Mouse (Mus musculus) ovary, postnatal 36 days (tissue): ENCODE results near the gene Haus5.
A peak's percentile ranks its signal among the peaks of the same experiment; 100 is the strongest.

ENCODE experiments used
- DNase-seq: peaks from one replicate; pipeline ENCODE4 v3.0.0; 2022; ENCODE audit warnings: low spot score, mixed read lengths

The Haus5 gene

DNA sequence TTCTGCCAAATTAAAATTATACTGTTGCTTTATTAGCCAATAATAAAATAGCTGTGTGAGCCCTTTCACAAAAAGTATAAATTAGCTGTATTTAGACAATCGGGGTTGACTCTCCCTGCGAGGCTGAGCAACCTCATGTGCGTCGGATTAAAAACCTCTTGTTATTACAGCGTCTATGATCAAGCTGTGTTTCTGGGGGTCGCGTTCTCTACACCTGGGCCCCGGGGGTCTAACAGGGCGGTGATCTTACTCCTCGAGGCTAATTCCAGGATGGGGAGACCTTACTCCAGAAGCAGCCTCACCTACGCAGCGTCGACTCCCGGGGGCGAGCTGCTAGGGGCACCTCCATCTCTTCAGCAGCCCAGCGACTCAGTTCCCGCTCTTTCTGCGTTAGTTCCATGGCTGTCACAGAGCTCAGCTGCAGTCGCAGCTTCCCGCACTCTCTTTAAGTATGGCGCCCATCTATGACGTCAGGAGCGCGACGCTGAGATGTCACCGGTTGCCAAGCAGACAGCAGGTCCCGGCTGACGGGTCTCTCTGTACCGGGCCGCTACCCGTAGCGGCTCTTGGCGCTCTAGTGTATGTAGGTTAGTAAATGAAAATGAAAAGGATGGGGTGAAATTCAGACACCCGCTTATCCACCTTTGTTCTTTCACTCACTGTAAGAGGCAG, at the start of gene Haus5:
TSS of gene Haus5 (minus strand) at position 466 of the 672 bp plus-strand sequence.
- peak; percentile 86 for DNase-seq

DNA sequence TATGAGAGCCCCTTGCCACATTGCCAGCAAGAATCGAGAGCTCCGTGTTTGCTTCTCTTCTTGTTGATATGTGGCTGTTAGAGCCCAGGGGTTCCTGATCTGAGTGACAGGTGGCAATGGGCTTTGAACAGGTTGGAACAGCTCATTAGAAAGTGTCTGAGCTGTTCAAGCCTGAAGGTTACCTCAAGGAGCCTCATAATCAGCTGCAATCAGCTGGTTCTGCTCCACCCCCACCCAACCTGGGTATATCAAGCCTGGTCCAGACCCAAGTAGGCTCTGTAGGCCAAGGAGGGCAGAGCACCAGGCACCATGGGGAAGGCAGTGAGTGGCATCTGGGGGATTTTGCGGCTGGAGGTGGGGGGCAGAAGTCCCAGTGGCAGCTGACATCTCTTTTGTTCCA, 47.1 kb upstream of the Haus5 start, which contains the start of gene Atp4a:
TSS of gene Atp4a (plus strand) at position 268 of the 400 bp plus-strand sequence.
- no peak for DNase-seq

DNA sequence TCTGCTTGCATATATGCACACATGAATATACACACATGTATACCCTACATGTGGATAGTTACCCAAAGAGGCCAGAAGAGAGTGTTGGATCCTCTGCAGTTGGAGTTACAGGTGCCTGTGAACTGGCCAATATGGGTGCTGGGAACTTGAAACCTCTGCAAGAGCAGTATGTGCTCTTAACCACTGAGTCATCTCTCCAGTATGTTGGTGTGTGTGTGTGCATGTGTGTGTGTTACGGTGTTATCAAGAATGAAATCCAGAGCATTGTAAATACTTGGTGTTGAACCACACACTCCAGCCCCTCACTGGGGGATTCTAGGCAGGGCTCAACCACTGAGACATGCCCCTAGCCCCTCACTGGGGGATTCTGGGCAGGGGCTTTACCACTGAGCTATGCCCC, 42.6 kb upstream of the Haus5 start:
- DNase-seq: no peak

DNA sequence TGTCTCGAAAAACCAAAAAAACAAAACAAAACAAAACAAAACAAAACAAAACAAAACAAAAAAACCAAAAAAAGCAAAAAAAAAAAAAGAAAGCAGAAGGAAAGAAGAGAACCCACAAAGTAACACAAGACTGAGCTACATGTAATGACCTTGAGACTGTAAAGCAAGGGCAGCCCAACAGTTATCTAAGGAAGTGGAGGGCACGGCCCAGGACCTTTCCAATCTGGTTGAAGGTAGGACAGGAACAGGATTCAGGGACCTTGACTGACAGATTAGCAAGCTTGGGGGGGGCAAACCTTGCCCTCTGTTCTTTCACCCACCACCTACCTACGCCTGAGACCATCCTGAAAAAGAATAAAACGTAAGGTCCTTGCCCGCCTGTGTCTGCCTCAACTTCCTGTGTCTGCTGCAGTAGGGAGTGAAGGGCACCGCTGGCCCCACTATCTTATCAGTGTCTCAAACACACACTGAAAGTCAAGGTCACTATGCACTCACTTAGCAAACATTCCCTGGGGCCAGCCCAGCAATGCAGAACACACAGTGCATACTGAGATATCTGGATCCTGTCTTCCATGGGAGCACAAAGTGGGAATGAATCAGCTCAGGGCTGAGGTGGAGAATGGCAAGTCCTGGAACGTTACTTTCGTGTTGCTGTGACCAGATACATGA, 41.6 kb upstream of the Haus5 start:
- DNase-seq: peak; percentile 50

DNA sequence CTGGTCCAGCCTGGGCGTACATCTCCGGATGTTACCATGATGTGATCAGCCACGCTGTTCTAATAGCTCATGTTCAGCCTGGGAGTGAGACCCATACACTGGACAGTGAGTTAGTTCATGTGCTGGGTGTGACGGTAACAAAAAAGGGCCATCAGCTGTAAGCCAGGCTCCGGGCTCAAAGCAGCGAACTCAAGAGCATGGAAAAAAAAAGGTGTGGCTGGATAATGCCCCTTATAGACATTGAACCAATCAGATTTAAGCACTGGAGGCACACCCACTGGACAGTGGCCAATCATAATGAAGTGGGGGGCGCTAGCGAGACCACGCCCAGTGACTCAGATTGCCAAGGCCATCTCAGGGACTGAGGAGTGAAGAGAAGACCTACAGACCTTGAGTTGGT, 33.8 kb upstream of the Haus5 start, which contains the start of gene 2200002J24Rik:
TSS of gene 2200002J24Rik (plus strand) at position 338 of the 400 bp plus-strand sequence.
- DNase-seq: peak; percentile 65

DNA sequence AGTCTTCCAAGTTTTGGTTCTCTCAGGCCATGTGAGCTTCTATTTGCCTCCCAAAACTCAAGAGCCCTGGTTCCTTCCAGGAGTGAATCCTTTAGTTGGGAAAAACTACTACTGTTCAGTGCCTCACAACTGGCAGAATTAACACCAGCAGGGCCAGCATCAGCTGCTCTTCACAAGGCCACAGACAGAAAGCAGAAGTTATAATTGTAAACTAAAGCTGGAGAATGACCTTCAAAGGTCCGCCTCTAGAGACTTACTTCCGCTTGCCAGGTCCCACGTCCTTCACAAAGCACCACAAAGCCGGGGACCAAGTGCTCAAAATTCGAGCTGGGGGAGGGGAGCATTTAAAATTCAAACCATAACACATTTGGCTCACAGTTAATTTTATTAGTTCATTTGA, 33.3 kb upstream of the Haus5 start:
- peak; percentile 30 for DNase-seq

DNA sequence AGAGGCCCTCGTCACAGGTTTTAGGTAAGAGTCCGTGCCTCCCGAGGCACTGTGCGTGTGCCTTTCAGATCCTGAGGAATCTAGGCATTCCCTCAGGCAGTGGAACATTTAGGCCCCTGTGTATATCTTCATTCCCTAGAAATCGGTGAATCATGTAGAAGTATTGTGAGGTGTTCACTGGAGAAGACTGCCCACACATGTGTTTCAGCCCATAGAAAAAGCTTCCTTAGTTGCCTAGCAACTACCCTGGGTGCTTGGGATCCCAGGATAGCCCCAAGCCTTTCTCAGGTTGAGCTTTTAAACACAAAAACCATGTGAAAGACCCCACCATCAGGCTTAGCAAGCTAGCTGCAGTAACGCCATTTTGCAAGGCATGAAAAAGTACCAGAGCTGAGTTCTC, 23.5 kb upstream of the Haus5 start:
- DNase-seq: no peak

DNA sequence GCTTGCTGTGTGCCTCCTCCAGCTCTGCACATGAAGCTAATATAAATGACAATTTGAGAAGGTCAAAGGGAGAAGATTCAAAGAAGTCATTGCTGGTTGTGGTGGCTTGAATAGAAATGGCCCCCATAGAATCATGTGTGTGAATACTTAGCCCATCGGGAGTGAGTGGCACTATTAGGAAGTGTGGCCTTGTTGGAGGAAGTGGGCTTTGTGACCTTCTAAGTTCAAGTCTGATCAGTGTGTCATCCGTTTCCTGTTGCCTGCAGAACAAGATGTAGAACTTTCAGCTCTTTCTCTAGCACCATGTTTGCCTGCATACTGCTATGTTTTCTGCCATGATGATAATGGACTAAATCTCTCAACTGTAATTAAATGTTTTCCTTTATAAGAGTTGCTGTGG, 18.6 kb upstream of the Haus5 start:
- no peak for DNase-seq

DNA sequence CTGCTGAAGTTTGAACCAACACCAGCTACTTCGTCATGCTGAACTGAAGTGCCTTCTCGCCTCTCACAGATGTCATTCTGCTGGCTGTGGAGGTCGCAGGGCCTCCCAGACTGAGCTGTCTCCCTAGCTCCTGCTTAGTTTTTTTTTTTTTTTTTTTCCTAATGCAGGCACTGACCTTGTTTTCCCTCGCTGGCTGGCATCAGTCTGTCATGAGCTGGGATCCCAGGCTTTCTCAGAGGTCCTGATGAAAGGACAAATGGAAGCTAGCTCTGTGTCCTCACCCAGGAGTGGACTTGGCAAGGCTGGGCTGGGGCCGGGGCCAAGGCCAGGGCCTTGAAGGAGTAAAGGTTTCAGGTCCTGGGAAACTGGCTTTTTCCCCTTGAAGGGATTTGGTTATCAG, 17.1 kb upstream of the Haus5 start:
- DNase-seq: peak; percentile 37

DNA sequence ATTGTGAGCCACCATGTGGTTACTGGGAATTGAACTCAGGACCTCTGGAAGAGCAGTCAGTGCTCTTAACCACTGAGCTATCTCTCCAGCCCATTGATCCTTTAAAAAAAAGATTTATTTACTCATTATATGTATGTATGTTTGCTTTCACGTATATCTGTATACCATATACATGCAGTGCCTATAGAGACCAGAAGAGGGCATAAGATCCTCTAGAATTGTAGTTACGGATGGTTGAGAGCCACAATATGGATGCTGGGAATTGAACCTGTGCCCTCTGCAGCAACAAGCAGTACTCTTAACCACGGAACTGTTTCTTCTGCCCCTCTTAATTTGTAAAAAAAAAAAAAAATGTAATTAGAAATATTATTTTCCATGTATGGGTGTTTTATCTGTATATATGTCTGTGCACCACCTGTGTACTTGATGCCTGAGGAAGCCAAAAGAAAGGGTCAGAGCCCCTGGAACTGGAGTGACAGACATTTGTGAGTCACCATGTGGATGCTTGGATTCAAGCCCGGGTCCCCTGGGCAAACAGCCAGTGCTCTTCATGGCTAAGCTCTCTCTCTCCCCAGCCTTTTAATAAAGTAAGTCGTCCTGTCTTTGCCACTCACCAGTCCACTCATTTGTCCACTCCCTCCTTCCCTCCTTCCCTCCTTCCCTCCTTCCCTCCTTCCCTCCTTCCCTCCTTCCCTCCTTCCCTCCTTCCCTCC, 13.6 kb upstream of the Haus5 start:
- peak; percentile 15 for DNase-seq

DNA sequence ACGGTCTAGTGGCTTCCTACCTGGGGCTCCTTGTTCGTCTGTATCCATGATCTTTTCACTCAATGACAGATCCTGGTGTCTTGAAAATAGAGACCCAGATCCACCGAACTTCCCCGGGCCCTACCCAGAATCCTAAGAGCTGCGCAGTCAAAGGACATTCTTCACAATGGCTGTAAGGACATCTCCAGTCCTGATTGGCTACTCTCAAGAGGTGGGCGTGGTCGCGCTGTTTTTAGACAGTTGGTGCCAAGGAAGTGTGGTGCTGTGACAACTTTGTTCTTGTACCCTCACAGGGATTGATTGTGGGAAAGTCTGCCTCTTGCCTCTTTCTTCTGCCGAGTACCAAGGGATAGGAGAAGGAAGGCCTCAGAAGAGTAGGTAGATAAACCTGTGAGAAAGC, 6.7 kb upstream of the Haus5 start, which contains the start of gene Pmis2:
TSS of gene Pmis2 (minus strand) at position 126 of the 400 bp plus-strand sequence.
- no peak for DNase-seq

DNA sequence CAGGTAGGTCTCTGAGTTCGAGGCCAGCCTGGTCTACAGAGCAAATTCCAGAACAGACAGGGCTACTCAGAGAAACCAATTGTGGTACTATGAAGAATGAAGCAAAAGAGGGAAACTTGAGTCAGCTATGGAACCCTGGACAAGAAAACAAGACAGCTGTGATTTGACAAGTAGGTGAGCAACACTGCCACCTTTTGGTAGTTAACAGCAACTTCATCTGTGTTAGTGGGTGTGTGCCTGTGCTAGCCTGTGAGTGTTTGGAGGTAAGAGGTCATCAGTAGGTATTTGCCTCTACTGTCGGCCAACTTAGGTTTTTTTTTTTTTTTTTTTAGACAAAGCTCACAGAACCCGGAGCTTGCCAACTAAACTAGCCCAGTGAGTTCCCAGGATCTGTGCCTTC, 4.4 kb upstream of the Haus5 start:
- DNase-seq: no peak

DNA sequence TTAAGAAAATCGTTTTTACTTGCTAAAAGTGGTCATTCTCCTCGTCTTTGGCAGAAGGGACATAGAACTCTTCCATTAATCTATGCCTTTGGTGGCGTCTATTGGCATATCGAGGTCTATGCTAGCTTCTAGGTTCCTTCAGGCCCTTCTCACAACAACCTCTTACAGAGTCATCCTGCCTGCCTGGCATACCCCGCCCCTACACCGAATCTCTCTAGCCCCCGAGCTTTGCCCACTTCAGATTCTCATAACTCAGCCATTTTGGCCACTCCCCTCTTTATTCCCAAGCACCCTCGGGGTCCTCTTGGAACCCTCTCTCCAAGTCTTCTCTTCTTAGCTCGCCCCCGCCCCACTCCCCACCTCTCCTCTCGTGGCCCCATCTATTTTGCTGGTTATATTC, 527 bp upstream of the Haus5 start:
- no peak for DNase-seq

DNA sequence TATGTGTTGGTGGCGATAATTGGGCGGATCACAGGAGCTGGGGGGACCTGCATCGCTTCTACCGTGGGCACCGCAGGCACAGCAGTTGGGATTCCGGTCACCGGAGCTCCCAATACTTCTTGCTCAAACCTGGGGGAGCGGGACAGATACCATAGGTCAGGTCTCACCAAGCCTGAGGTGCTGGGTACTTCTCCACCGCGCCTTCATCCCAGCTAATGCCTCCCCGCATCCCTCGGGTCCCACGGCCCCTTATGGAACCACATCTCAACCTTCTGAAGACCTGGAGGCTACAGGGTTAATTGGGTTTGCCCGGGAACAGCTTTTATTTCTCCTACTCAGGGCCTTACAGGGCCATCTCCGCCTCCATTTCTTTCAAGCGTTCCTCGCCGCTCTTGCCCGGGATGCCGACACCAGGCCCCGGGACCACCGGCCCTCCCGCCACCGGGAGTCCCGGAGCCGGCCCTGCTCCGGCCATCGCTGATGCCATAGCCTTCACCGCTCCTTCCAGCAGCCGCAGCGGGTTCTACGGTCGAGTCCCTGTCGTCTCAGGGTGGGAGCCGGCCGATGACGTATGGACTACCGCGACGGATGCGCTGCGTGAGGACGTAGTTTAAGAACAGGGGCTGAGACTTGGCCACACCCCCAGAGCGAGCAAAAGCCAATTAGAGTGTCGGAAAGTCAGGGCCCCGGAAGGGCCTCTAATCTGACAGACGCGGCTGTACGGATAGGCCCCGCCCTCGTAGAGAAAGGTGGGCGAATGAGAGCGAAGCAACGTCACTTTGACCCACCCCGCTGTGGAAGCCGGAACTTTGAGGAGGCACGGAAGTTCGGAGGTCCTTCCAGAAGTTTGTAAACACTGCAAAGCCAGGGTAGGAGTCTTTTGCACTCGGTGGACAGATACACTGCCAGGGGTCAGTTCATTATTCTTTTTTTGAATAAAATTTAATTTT, 14.9 kb downstream of the Haus5 start, which contains the start of gene Rbm42:
TSS of gene Rbm42 (minus strand) at position 727 of the 950 bp plus-strand sequence.
- DNase-seq: peak; percentile 96

DNA sequence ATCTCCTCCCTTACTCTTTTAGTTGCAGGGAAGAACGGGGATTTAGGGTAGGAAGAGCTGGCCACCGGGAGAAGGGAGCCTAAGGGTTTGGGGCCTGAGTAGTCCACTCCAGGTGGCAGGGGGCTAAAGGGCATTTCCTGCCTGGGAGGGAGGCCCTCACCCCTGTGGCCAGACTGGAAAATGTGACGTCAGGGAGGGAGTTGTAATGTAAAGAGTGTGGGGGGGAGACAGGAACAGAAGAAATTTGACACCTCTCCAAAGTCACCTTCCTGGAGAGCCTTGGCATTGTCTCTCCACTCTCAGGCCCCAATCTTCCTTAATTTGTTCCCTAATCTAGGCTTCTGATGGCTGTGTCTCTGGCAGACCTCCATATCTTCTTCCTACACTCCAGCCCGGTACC, 25.7 kb downstream of the Haus5 start:
- no peak for DNase-seq

DNA sequence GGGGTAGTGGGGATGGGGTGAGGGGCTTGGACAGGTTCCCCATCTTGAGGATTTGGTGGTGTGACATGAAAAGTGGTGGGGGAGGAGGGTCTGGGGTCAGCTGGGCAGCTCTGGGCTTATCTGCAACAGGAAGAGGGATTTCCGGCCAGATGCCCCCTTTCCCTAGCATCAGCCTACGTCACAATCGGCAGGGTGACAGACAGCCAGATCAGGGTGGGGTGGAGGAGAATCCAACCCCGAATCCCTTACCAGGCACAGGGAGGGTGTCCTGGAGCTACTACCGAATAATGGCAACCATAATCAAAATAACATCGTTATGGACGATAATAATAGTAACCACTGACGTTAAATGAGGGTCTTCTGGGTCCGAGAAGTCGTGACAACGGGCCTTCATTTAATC, 28.4 kb downstream of the Haus5 start:
- no peak for DNase-seq

DNA sequence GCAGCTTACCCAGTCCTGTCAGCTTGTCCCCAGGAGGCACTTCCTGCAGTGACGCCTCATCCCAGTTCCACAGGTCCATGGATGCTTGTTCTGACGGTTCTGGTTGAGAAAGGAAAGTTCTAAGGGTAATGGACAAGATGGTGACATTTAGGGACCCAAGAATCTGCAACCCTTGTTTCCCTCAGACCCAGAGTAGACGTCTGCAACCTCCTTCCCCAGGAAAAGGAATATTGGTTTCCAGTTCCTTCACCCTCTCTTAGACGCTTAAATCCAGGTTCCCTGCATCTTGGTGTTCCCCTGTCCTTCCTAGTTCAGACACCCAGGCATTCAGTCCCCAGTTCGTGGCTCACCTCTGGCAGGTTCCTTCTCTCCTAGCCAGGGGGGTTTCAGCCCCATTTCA, 29.0 kb downstream of the Haus5 start, which contains the start of gene Etv2:
TSS of gene Etv2 (minus strand) at position 101 of the 400 bp plus-strand sequence.
- DNase-seq: no peak

DNA sequence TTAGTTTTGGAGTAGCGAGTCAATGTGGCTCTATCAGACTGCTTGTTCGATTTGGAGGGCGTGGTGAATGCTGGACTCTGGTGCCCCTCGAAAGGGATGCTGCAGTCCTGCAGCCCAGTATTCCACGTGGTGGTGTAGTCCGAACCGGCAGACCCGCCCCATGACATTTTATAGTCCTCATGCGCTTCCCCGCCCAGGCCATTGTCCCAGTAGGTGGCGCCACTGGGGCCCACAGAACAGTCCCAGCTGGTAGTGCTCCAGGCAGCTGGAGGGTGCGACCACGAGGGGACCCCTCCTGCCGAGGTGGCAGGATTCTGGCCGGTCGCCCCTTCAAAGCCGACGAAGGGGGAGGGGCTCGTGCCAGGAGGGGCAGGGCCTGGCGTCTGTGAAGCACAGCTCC, 30.2 kb downstream of the Haus5 start:
- peak; percentile 48 for DNase-seq

DNA sequence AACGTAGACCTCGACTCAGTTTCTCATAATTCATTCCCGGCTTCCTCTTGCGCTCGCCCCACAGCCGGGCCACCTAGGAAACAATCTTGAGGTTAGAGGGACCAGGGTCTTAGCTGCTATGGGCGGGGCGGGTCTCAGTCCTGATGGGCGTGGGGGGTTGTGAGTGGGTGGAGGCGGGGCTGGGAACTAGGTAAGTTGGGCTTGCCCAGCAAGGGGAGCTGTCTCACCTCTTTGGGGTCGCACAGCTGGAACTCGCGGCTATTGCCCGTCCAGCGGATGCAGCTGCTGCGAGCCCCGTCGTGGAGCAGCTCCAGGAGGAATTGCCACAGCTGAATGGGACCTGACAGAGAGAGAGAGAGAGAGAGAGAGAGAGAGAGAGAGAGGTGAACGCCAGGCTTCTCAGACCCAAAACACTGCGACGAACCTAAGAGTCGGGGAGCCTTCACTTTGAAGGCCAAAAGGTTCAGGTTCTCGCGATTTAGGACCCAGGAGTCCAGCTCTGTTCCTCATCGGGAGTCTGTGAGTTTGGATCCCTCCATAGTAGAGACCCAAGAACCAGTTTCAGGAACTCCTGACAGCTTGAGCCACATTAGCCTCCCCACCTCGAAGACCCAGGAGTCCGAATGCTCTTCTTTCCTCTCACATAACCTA, 30.9 kb downstream of the Haus5 start:
- no peak for DNase-seq

DNA sequence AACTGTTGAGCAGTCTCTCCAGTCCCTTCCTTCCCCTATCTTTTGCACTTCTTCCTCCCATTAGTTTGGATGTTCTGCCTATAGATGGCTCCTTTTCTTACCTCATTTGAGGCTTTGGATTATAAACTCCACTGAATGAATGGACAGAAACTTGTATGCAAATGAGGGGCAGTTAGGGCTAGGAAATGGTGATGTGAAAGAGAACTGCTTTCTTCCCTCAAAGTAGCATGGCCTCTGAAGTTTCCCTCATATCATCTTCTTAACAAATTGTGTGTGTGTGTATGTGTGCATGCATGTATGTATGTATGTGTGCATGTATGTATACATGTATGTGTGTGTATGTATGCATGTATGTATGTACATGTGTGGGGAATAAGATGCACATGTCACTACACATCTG, 35.8 kb downstream of the Haus5 start:
- DNase-seq: no peak

DNA sequence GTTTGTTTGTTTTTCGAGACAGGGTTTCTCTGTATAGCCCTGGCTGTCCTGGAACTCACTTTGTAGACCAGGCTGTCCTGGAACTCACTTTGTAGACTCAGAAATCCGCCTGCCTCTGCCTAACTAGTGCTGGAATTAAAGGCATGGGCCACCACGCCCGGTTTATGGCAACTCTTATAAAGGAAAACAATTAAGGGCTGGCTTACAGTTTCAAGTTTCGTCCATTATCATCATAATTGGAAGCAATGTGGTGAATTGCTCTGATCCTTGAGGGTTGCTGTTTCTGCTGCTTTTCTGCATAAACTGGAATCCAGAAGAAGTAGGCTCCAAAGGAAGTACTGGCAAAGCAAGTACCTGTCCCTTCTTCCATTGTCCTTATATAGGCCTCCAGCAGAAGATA, 38.1 kb downstream of the Haus5 start:
- no peak for DNase-seq
